Mouse (Mus musculus): ENCODE measurements at regions not wholly inside any gene's neighbourhood (a gene's known extent, or its start where the extent isn't known, plus 50 kb on each side); places are given as distances from the start of the nearest gene placed in this dataset.

DNA sequence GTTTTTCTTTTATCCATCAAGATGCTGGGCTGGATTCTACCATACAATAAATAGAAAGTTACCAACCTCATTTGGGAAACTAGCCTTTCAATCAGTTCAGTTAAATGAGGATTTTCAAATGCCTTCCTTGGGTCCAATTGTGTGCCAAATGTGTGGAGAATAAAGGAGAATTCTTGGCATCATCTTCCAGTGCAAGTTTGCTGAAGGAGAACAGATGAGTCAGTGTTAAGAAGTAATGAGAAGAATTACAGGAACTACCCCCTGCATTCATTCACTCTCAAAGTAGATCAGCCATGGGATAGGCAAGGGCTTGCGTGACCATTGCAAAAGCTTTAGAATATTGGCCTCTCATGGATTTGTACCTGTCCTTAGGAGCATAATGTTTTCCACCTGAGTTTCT, 193.4 kb upstream of the Man1a start:
- no peak for DNase-seq

DNA sequence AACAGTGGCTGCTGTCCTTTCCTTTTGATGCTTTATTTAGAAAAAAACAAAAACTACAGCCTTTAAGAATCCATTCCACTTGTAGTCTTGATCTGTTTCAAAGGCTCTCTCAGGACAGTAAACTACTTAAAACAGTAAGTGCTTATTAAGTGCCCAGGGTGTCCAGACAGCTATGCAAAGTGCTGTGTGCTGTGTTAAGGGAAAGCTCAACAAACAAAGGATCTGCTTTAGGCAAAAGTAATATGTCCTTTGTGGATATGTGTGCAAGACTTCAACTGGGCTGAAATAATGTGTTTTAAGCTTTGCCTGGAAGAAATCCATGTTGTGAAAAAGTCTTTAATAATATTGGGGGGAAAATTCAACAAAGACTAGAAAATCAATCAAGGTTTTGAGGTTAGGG, 192.9 kb upstream of the Man1a start:
- no peak for DNase-seq

GRCm38 (mm10) chr10:54266656-54267055, 190.2 kb upstream of the Man1a start:
- DNase-seq, result no peak

DNA sequence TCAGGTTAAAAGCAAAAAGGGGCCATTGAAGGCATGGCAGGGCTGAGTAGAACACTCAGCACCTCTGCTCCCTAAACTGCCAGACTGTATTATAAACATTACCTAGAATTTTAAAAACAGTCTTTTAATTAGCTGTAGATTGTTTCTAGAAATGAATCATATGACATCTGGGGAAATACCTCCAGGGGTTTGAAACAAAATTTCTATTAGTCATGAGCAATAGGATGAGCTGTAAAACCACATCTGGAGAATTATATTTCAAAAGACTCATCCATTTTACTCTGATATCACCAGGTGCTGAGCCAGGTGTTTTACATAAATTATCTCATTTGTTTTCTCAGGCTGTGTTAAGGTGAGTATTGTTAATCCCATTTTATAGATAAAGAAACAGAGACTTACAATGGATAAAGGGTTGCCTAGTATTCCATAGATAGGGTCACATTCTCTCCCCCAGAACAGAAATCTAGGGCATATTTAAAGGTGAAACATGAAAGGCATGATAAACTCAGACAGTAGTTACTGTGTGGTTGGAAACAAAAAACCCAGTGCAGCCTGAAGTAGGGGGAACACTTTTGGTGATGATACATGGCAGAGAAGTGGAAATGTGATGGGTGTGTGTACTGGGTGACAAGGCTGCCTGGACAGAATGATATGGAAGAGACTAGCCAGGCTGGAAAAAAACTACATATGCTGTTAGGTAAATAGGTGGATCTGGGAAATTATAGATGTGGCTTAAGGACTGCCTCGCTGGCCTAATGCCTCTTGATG, 178.6 kb upstream of the Man1a start:
- DNase-seq, result no peak

- DNase-seq, result no peak
These were observed 168.6 kb upstream of the Man1a start for GRCm38 (mm10) chr10:54244995-54245394.

- no peak for DNase-seq
These were observed 126.0 kb upstream of the Man1a start for GRCm38 (mm10) chr10:54202362-54202761.

- DNase-seq, result no peak
These were observed 125.3 kb upstream of the Man1a start for GRCm38 (mm10) chr10:54201727-54202126.

GRCm38 (mm10) chr10:54182670-54183069, 106.3 kb upstream of the Man1a start:
- DNase-seq, result no peak

DNA sequence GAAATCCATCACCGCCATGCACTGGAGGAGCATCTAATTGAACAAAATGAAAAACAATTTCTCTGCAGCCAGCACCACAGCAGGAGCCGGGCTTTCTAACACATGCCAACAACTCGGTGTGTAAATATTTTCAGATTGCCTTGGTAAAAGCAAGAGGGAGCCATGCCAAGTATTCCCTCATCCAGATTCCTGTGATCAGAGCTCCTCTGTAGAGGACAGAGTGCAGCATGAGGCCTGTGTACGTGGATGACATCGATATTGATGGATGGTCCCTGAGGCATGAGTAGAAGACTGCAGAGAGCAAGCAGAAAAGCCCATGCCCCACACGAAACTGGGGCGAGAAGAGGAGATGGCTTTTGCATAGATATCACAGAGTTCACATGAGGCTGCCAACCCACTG, 92.9 kb upstream of the Man1a start:
- DNase-seq, result peak; percentile 17

DNA sequence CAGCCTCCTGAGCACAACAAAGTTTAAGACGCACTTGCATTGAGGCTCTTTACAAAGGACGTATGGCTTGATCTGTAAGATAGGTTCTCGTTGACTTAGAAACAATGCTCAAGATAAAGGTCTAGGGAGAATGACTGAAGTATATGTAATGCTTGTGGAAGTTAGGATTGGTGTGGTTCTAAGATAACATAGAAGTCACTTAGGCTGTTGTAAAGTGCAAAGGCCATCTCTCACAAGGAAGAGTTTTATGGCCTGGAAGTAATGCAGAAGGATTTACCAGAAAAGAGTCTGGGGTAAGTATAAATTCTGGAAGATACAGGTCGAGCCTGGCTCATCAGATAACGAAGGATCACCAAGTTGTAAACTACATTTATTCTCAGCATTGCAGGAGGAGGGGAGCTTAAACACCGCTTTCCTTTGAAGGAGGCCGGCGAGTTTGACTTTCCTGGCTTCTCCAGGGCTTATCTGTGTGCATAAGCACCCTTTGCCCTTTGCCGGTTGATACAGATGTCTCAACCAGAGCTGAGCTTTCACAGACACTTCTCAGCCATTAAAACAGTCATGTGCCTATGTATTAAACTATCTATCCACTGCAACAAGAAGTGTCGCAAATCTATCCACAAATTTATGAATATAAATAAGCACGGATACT, 84.8 kb upstream of the Man1a start:
- DNase-seq, result no peak

GRCm38 (mm10) chr10:54153928-54154327, 77.5 kb upstream of the Man1a start:
- DNase-seq, result no peak

- no peak for DNase-seq
These were observed 56.2 kb upstream of the Man1a start for GRCm38 (mm10) chr10:54132634-54133033.

All from lung, postnatal 36 days (tissue).